Mouse (Mus musculus) heart, postnatal 36 days (tissue): ENCODE data around the gene Gm16181. TPM values are rescaled to one million over a fixed set of nuclear protein-coding genes. Genes with fewer than 3 reads are reported as not detected.

Source experiments
- DNase-seq, 2 experiments: peaks; one replicate each; pipeline ENCODE4 v3.0.0; 2021 to 2022
- intact Hi-C: fragments of 180-260 bp; cut with DNase I; formaldehyde crosslinking; loops from one replicate; pipeline ENCODE4 v1.15.1; 2025
- microRNA-seq, 2 experiments: library from miRNA; unstranded; fragments of <30 nt; microRNA quantifications; one replicate each; pipeline ENCODE4 v1.2.0; 2021; ENCODE audit warnings: borderline number of aligned reads in 2 of 2
- total RNA-seq, 2 experiments: library from RNA; stranded (reverse); gene quantifications; 2 replicates each; pipeline ENCODE4 v1.2.3; 2021

Gene Gm16181
- total RNA-seq, 2 experiments from 2014 or later = not detected

GRCm38 (mm10) chr17:35259621-35260020, 39.0 kb downstream of the Gm16181 start:
- DNase-seq = no peak
- intact Hi-C loops = loop anchor here (2.0 kb wide), 1 partner anchor 43 kb away; no protein-coding TSS in a partner anchor

- DNase-seq = no peak
- intact Hi-C loops = no loop called here
These were observed 41.0 kb downstream of the Gm16181 start for GRCm38 (mm10) chr17:35261651-35262050.

GRCm38 (mm10) chr17:35262664-35263522, 42.3 kb downstream of the Gm16181 start, which contains the start of gene H2-D1:
Gene H2-D1, plus strand, starts transcription at chr17:35262730.
- intact Hi-C loops = no loop called here
- peak; percentile 100 for DNase-seq

GRCm38 (mm10) chr17:35263523-35263883, 42.9 kb downstream of the Gm16181 start:
- DNase-seq = peak; percentile 30 to 34
- intact Hi-C loops = no loop called here

GRCm38 (mm10) chr17:35267399-35268086, 46.9 kb downstream of the Gm16181 start:
- intact Hi-C loops = no loop called here

DNA sequence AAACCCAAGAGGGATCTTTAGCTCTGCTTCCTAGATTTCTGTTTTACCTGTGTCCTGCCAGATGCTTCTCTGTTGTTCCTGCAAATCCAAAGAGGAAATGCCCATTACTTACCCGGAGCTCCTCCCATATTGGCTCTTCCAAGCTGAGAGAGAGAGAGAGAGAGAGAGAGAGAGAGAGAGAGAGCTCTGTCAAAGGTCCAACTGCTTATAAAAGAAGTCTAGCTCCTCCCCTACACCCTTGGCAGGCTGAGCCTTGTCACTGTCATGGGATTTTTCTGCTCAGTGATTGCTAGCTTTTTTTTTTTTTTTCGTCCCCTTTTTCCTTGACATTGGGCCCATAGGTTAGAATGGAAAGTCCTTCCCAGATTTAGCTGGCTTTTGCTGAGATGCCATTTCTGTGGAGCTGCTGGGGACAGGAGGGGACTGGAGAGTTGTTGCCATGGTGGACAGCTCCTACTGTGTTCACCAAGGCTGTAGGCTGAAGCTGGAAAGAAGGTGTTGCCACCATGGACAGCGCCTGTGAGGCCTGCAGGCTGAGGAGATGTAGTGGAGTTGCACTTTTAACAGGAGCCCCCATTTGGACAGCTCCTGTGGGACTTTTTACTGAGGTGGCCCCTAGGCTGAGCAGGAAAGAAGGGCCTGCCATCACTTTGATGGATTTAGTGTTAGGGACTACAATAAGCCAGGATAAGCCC, 49.2 kb downstream of the Gm16181 start:
- intact Hi-C loops = loop anchor here (1.0 to 2.0 kb wide), 2 partner anchors 1275 to 1309 kb away; no protein-coding TSS in a partner anchor
- peak; percentile 39 to 43 for DNase-seq

More at GRCm38 (mm10) chr17:35267399-35268086, 46.9 kb downstream of the Gm16181 start:
- DNase-seq = no peak

DNA sequence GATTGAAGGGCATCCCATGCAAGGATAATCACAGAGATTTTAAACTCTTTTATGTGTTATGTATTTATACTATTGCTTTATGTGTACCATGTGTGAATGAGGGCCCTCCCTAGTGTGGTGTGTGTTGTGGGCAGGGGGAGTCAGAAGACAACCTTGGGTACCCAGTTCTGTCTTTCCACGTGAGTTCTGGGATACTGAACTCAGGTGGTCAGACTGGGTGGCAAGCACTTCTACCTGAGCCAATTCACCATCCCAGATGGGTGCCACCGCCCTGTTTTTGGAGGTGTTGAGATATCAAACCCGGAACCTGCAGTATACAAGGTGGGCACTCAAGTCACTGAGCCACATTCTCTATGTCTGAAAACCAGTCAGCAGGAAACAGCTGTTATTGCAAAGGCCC, 51.6 kb downstream of the Gm16181 start:
- no peak for DNase-seq
- intact Hi-C loops = no loop called here

Small RNA genes lying within 50 kb of the gene (microRNA-seq; reads per million reads assigned to microRNA genes)
- 0 reads per million in 2 experiments for gene Mir6973a
- 0 reads per million in 2 experiments for gene Mir6974
- 0.72 to 1.3 reads per million in 2 experiments for gene Mir6975
- 0 to 0.72 reads per million in 2 experiments for gene Mir8094

Other genes with a start within 250 kb of the Gm16181 start
- 1 to 10 TPM; 4.2 to 4.6 TPM for gene Hspa1a, start 248.7 kb upstream of the Gm16181 start, total RNA-seq
- 1 to 10 TPM; 7.8 to 9.2 TPM for gene Hspa1l, start 248.1 kb upstream of the Gm16181 start, total RNA-seq
- gene Lsm2, start 239.0 kb upstream of the Gm16181 start, total RNA-seq = 10 to 100 TPM; 16.0 to 17.4 TPM
- gene Vars, start 219.8 kb upstream of the Gm16181 start, total RNA-seq = 10 to 100 TPM; 26.7 to 27.4 TPM
- gene Vwa7, start 204.3 kb upstream of the Gm16181 start, total RNA-seq = 1 to 10 TPM; 8.4 to 9.3 TPM
- not detected for gene Sapcd1, start 192.8 kb upstream of the Gm16181 start, total RNA-seq
- under 1 TPM; 0.25 to 0.70 TPM for gene Msh5, start 174.1 kb upstream of the Gm16181 start, total RNA-seq
- 10 to 100 TPM; 41.7 to 44.0 TPM for gene Clic1, start 170.9 kb upstream of the Gm16181 start, total RNA-seq
- 10 to 100 TPM; 27.5 to 27.6 TPM for gene Ddah2, start 161.8 kb upstream of the Gm16181 start, total RNA-seq
- under 1 TPM in 1 of 2 experiments, not detected in 1; 0.56 TPM for gene Ly6g6c, start 155.4 kb upstream of the Gm16181 start, total RNA-seq
- under 1 TPM; 0.42 to 0.49 TPM for gene Mpig6b, start 154.7 kb upstream of the Gm16181 start, total RNA-seq
- gene Ly6g6e, start 143.9 kb upstream of the Gm16181 start, total RNA-seq = not detected
- under 1 TPM; 0.70 to 0.80 TPM for gene Ly6g6d, start 142.8 kb upstream of the Gm16181 start, total RNA-seq
- not detected for gene Ly6g6f, start 135.2 kb upstream of the Gm16181 start, total RNA-seq
- gene Abhd16a, start 131.6 kb upstream of the Gm16181 start, total RNA-seq = 10 to 100 TPM; 54.6 to 61.1 TPM
- gene Ly6g5c, start 112.6 kb upstream of the Gm16181 start, total RNA-seq = not detected
- gene Ly6g5b, start 105.4 kb upstream of the Gm16181 start, total RNA-seq = not detected
- 1 to 10 TPM; 8.0 to 9.6 TPM for gene Gpank1, start 99.4 kb upstream of the Gm16181 start, total RNA-seq
- gene Csnk2b, start 98.8 kb upstream of the Gm16181 start, total RNA-seq = 100 to 1,000 TPM; 163 to 164 TPM
- gene D17H6S53E, start 94.5 kb upstream of the Gm16181 start, total RNA-seq = 10 to 100 TPM; 25.7 to 26.4 TPM
- gene Apom, start 88.8 kb upstream of the Gm16181 start, total RNA-seq = not detected
- gene Bag6, start 85.7 kb upstream of the Gm16181 start, total RNA-seq = 100 to 1,000 TPM; 243 to 268 TPM
- gene Prrc2a, start 55.9 kb upstream of the Gm16181 start, total RNA-seq = 100 to 1,000 TPM; 122 to 127 TPM
- 1 to 10 TPM; 2.0 to 6.2 TPM for gene Aif1, start 44.8 kb upstream of the Gm16181 start, total RNA-seq
- gene Lst1, start 32.4 kb upstream of the Gm16181 start, total RNA-seq = 1 to 10 TPM; 3.3 to 3.7 TPM
- 1 to 10 TPM; 1.0 to 1.6 TPM for gene Ltb, start 26.4 kb upstream of the Gm16181 start, total RNA-seq
- under 1 TPM; 0.53 to 0.57 TPM for gene Tnf, start 18.8 kb upstream of the Gm16181 start, total RNA-seq
- under 1 TPM in 1 of 2 experiments, not detected in 1; 0.19 TPM for gene Lta, start 15.5 kb upstream of the Gm16181 start, total RNA-seq
- gene Atp6v1g2, start 12.8 kb downstream of the Gm16181 start, total RNA-seq = 1 to 10 TPM; 2.0 to 2.6 TPM
- gene Nfkbil1, start 15.0 kb downstream of the Gm16181 start, total RNA-seq = 1 to 10 TPM; 8.0 to 8.5 TPM
- 10 to 100 TPM; 83.3 to 97.3 TPM for gene Ddx39b, start 20.9 kb downstream of the Gm16181 start, total RNA-seq
- gene H2-D1, start 41.9 kb downstream of the Gm16181 start, total RNA-seq = 100 to 1,000 TPM in 1 of 2 experiments, 10 to 100 TPM in 1; 87.6 to 133 TPM
- 1 to 10 TPM; 1.1 to 1.4 TPM for gene H2-Q1, start 99.6 kb downstream of the Gm16181 start, total RNA-seq
- 1 to 10 TPM in 1 of 2 experiments, under 1 TPM in 1; 0.64 to 1.4 TPM for gene H2-Q2, start 121.4 kb downstream of the Gm16181 start, total RNA-seq
- 10 to 100 TPM; 10.1 to 13.8 TPM for gene H2-Q4, start 158.8 kb downstream of the Gm16181 start, total RNA-seq
- 1 to 10 TPM in 1 of 2 experiments, under 1 TPM in 1; 0.78 to 1.6 TPM for gene H2-Q6, start 204.0 kb downstream of the Gm16181 start, total RNA-seq
- gene H2-Q7, start 218.3 kb downstream of the Gm16181 start, total RNA-seq = 1 to 10 TPM in 1 of 2 experiments, under 1 TPM in 1; 0.94 to 2.1 TPM
- under 1 TPM; 0.19 to 0.33 TPM for gene H2-Q10, start 249.3 kb downstream of the Gm16181 start, total RNA-seq